Mouse (Mus musculus) 3134 (cell line): ENCODE measurements around the gene Dhx16.

ENCODE experiments used
- DNase-seq: peaks from one replicate; pipeline ENCODE4 v3.0.0-alpha.2; 2011; ENCODE audit warnings: low spot score; ENCODE audit not compliant: insufficient read length; ENCODE audit errors: extremely low read depth

Gene Dhx16

GRCm38 (mm10) chr17:35859371-35859770 lies 20.2 kb upstream of the Dhx16 start:
- no peak for DNase-seq

GRCm38 (mm10) chr17:35859835-35860234 lies 19.8 kb upstream of the Dhx16 start:
- DNase-seq: no peak

- DNase-seq: no peak
Measured at GRCm38 (mm10) chr17:35860831-35861197, 18.8 kb upstream of the Dhx16 start.

GRCm38 (mm10) chr17:35861198-35861857 lies 18.3 kb upstream of the Dhx16 start, which contains the start of gene Nrm:
Gene Nrm (plus strand): TSS chr17:35861318.
- peak; percentile 97 for DNase-seq

- DNase-seq: no peak
Measured at GRCm38 (mm10) chr17:35864832-35865353, 14.7 kb upstream of the Dhx16 start.

GRCm38 (mm10) chr17:35865481-35866280 lies 13.9 kb upstream of the Dhx16 start, which contains the start of gene Ppp1r18:
Gene Ppp1r18 (plus strand): TSS chr17:35865593.
- peak; percentile 90 for DNase-seq

- peak; percentile 79 for DNase-seq
Measured at GRCm38 (mm10) chr17:35866281-35866831, 13.3 kb upstream of the Dhx16 start.

- peak; percentile 64 for DNase-seq
Measured at GRCm38 (mm10) chr17:35866911-35867890, 12.4 kb upstream of the Dhx16 start.

- DNase-seq: peak; percentile 46
Measured at GRCm38 (mm10) chr17:35868165-35868820, 11.3 kb upstream of the Dhx16 start.

- DNase-seq: no peak
Measured at GRCm38 (mm10) chr17:35868961-35869345, 10.7 kb upstream of the Dhx16 start.

GRCm38 (mm10) chr17:35869346-35870067 lies 10.1 kb upstream of the Dhx16 start:
- DNase-seq: peak; percentile 62

GRCm38 (mm10) chr17:35870151-35870883 lies 9.3 kb upstream of the Dhx16 start:
- DNase-seq: peak; percentile 86

- DNase-seq: no peak
Measured at GRCm38 (mm10) chr17:35870884-35871696, 8.5 kb upstream of the Dhx16 start.

- peak; percentile 81 for DNase-seq
Measured at GRCm38 (mm10) chr17:35873774-35874519, 5.7 kb upstream of the Dhx16 start.

- DNase-seq: no peak
Measured at GRCm38 (mm10) chr17:35874721-35875120, 4.9 kb upstream of the Dhx16 start.

GRCm38 (mm10) chr17:35882924-35883323 lies 3.3 kb downstream of the Dhx16 start:
- DNase-seq: no peak

GRCm38 (mm10) chr17:35883777-35884176 lies 4.2 kb downstream of the Dhx16 start:
- no peak for DNase-seq
